ENCODE assay signal across 10 mouse cellular contexts in genomic region chr12:31213556-31213955, GRCm38 (mm10). TPM values are rescaled to one million over a fixed set of nuclear protein-coding genes. Genes with fewer than 3 reads are reported as not detected.
DNase-seq lines count a peak whose midpoint lies in the region; TF ChIP-seq lines count a peak whose summit lies in the region.
"Had no signal": no experiment of that assay in that cellular context is flagged by ENCODE, and none has a peak within 500 bp of the region (broad histone marks: within the 10 kb centered on the region; RNA-seq: fewer than 3 reads in every experiment).

No protein-coding gene starts in this region.

- intact Hi-C loops in heart, postnatal 36 days (cut with DNase I) = loop anchor here (5.0 kb wide), 1 partner anchor 41 kb away; no protein-coding TSS in a partner anchor
- intact Hi-C loops in gastrocnemius, postnatal 36 days (cut with DNase I) = no loop called here

- DNase-seq in adrenal gland, postnatal 10 days = peak; percentile 67
- no peak for DNase-seq in adrenal gland, postnatal 4 days (ENCODE audit: low spot score in 2 of 2)
- peak; percentile 37 to 51 for DNase-seq in lung, adult 18-20 months
- DNase-seq in lung, adult 2 months = no peak
- peak; percentile 20 to 26 for DNase-seq in heart, postnatal 36 days
- DNase-seq in lung, postnatal 14 days = peak; percentile 50
- DNase-seq in gastrocnemius, postnatal 36 days = no peak
- DNase-seq in gastrocnemius, postnatal 25 days = no peak

- H3K4me1 ChIP-seq in lung, adult 2 months (ENCODE audit: control insufficient read depth, insufficient read depth, low read length) = peaks cover 5% of the 10 kb centered on the region; the same call in 1 of the 2 replicates

- TF ChIP-seq CTCF in lung, adult 2 months (IDR thresholded peaks at IDR 0.05; ENCODE audit: insufficient read depth, low read length) = no peak

- H3K4me3 ChIP-seq in lung, adult 2 months (replicated peaks; ENCODE audit: extremely low read depth, low read depth, low read length) = no peak overlapping the region

- TF ChIP-seq POLR2A in lung, adult 2 months (IDR thresholded peaks at IDR 0.05; ENCODE audit: borderline replicate concordance, extremely low read depth, low read depth, low read length) = no peak

- 20% methylated on average over 7 of the region's 7 CpGs for WGBS in lung, adult 2 months

RNA-seq across cellular contexts. Expression of gene Gm6993, which starts 27.0 kb away (rescaled TPM):
- total RNA-seq in adrenal gland, postnatal 10 days (2021) = not detected
- not detected for total RNA-seq in adrenal gland, postnatal 4 days (2021)
- polyA plus RNA-seq in lung, adult 2 months (2012; rRNA removed) = not detected in 2 replicates
- not detected for total RNA-seq in heart, postnatal 36 days (2021)
- total RNA-seq in gastrocnemius, postnatal 36 days (2021) = not detected
- not detected for total RNA-seq in gastrocnemius, postnatal 25 days (2021)
- total RNA-seq: heart, postnatal 14 days had no signal
- polyA plus RNA-seq: testis, adult 2 months had no signal

RNA-seq across cellular contexts. Expression of gene Lamb1, which starts 51.5 kb away (rescaled TPM):
- 100 to 1,000 TPM; 147 to 165 TPM for total RNA-seq in adrenal gland, postnatal 10 days (2021)
- total RNA-seq in adrenal gland, postnatal 4 days (2021) = 100 to 1,000 TPM; 236 to 271 TPM
- 48.4 and 53.4 TPM in 2 replicates for polyA plus RNA-seq in lung, adult 2 months (2012; rRNA removed)
- total RNA-seq in heart, postnatal 36 days (2021) = 10 to 100 TPM; 75.8 to 81.2 TPM
- 10 to 100 TPM; 22.2 to 24.5 TPM for total RNA-seq in gastrocnemius, postnatal 36 days (2021)
- total RNA-seq in gastrocnemius, postnatal 25 days (2021) = 10 to 100 TPM; 31.7 to 32.2 TPM

Comparison
In these comparisons a context has a peak if more than half of its experiments do, and no peak if none do; other contexts are left out.
1. DNase-seq: peak in adrenal gland, postnatal 10 days (single experiment), lung, adult 18-20 months (2 of 2), heart, postnatal 36 days (2 of 2) and lung, postnatal 14 days (single experiment); none in adrenal gland, postnatal 4 days (0 of 2), lung, adult 2 months (single experiment), gastrocnemius, postnatal 36 days (0 of 2) and gastrocnemius, postnatal 25 days (single experiment).